8 mouse cellular contexts compared by ENCODE assay signal in genomic region chr9:123113931-123114330, GRCm38 (mm10). TPM values are rescaled to one million over a fixed set of nuclear protein-coding genes. Genes with fewer than 3 reads are reported as not detected.
DNase-seq lines count a peak whose midpoint lies in the region; ATAC-seq and TF ChIP-seq lines count a peak whose summit lies in the region.

No protein-coding gene starts in this region.

- no peak for DNase-seq in heart, postnatal 4 days
- DNase-seq in brain, embryonic 14.5 days (ENCODE audit: low read depth): peak; percentile 3
- DNase-seq in hindbrain, embryonic 14.5 days (ENCODE audit: low spot score): no peak
- DNase-seq in midbrain, embryonic 14.5 days: peak; percentile 0
- no peak for DNase-seq in thymus, postnatal 4 days
- no peak for DNase-seq in B cell, adult 2 months

- TF ChIP-seq CTCF in brain, embryonic 14.5 days (IDR thresholded peaks at IDR 0.05; ENCODE audit: borderline replicate concordance, extremely low read depth, insufficient read depth, insufficient read length): no peak

- peaks cover 23% of the 10 kb centered on the region for H3K4me1 ChIP-seq in heart, embryonic 13.5 days
- H3K4me1 ChIP-seq in hindbrain, embryonic 14.5 days (replicated peaks; ENCODE audit: control insufficient read depth, insufficient read depth, low read length): peaks cover 19% of the 10 kb centered on the region
- H3K4me1 ChIP-seq in midbrain, embryonic 14.5 days (ENCODE audit: control insufficient read depth, insufficient read depth, low read length): peaks cover 14% of the 10 kb centered on the region

- WGBS in heart, embryonic 13.5 days: 60% methylated on average over 6 of the region's 6 CpGs
- 63% methylated on average over 6 of the region's 6 CpGs for WGBS in hindbrain, embryonic 14.5 days
- WGBS in midbrain, embryonic 14.5 days: 68% methylated on average over 6 of the region's 6 CpGs

- no peaks in the 10 kb centered on the region for H3K9me3 ChIP-seq in heart, embryonic 13.5 days
- no peaks in the 10 kb centered on the region for H3K9me3 ChIP-seq in hindbrain, embryonic 14.5 days (ENCODE audit: control insufficient read depth, low read length)
- H3K9me3 ChIP-seq in midbrain, embryonic 14.5 days (ENCODE audit: control insufficient read depth, low read length): no peaks in the 10 kb centered on the region

- peak overlapping the region; percentile 75 for H3K4me3 ChIP-seq in heart, embryonic 13.5 days
- H3K4me3 ChIP-seq in hindbrain, embryonic 14.5 days (replicated peaks; ENCODE audit: low read length): peak overlapping the region; percentile 73
- H3K4me3 ChIP-seq in midbrain, embryonic 14.5 days (replicated peaks; ENCODE audit: low read depth, low read length): peak overlapping the region; percentile 81

- H3K27me3 ChIP-seq in heart, embryonic 13.5 days (replicated peaks): no peaks in the 10 kb centered on the region
- no peaks in the 10 kb centered on the region for H3K27me3 ChIP-seq in hindbrain, embryonic 14.5 days (ENCODE audit: control insufficient read depth, insufficient read depth, low read length)
- no peaks in the 10 kb centered on the region for H3K27me3 ChIP-seq in midbrain, embryonic 14.5 days (ENCODE audit: control insufficient read depth, insufficient read depth, low read length)

- peak overlapping the region; percentile 96 for H3K4me2 ChIP-seq in heart, embryonic 13.5 days
- peak overlapping the region; percentile 75 for H3K4me2 ChIP-seq in hindbrain, embryonic 14.5 days (replicated peaks)
- H3K4me2 ChIP-seq in midbrain, embryonic 14.5 days (ENCODE audit: low read length): peak overlapping the region; percentile 73

- ATAC-seq in heart, embryonic 13.5 days (ENCODE audit: extremely low read depth, insufficient number of reproducible peaks, low FRiP score, low TSS enrichment): no peak
- no peak for ATAC-seq in hindbrain, embryonic 14.5 days (ENCODE audit: low FRiP score)
- ATAC-seq in midbrain, embryonic 14.5 days (ENCODE audit: low FRiP score, low TSS enrichment): no peak
- no peak for ATAC-seq in activated CD4-positive, CD25-positive, alpha-beta regulatory T cell, adult 4 months

- peaks cover 25% of the 10 kb centered on the region for H3K36me3 ChIP-seq in heart, embryonic 13.5 days
- peaks cover 20% of the 10 kb centered on the region for H3K36me3 ChIP-seq in hindbrain, embryonic 14.5 days (replicated peaks; ENCODE audit: control insufficient read depth, insufficient read depth)
- peaks cover 10% of the 10 kb centered on the region for H3K36me3 ChIP-seq in midbrain, embryonic 14.5 days (ENCODE audit: control insufficient read depth, insufficient read depth, low read length)

- no peak for TF ChIP-seq POLR2A in brain, embryonic 14.5 days (IDR thresholded peaks at IDR 0.05; ENCODE audit: borderline replicate concordance, extremely low read depth, insufficient read depth, insufficient read length, poor library complexity, severe bottlenecking)

- peak overlapping the region; percentile 91 for H3K9ac ChIP-seq in heart, embryonic 13.5 days
- H3K9ac ChIP-seq in hindbrain, embryonic 14.5 days: peak overlapping the region; percentile 94
- H3K9ac ChIP-seq in midbrain, embryonic 14.5 days (replicated peaks; ENCODE audit: low read length): peak overlapping the region; percentile 90

- H3K27ac ChIP-seq in heart, embryonic 13.5 days (replicated peaks): peak overlapping the region; percentile 86; the same call in 1 of the 2 replicates
- peak overlapping the region; percentile 94 for H3K27ac ChIP-seq in hindbrain, embryonic 14.5 days
- peak overlapping the region; percentile 96; the same call in 1 of the 2 replicates for H3K27ac ChIP-seq in midbrain, embryonic 14.5 days (replicated peaks; ENCODE audit: low read depth, low read length)

RNA-seq across cellular contexts. Expression of gene Exosc7, which starts 0.9 kb away (rescaled TPM):
- polyA plus RNA-seq in heart, embryonic 13.5 days (2015; fragmentation: Nextera tagmentation; extraction: Ambion mirVana): 74.0 and 82.5 TPM in 2 replicates
- 10 to 100 TPM; 36.3 to 36.9 TPM for total RNA-seq in heart, postnatal 4 days (2021)
- 64.4 and 85.6 TPM in 2 replicates for polyA plus RNA-seq in brain, embryonic 14.5 days (2012; rRNA removed)
- polyA plus RNA-seq in hindbrain, embryonic 14.5 days (2014; fragmentation: Nextera tagmentation; extraction: Ambion mirVana): 73.2 and 76.4 TPM in 2 replicates
- polyA plus RNA-seq in midbrain, embryonic 14.5 days (2014; fragmentation: Nextera tagmentation; extraction: Ambion mirVana): 80.6 and 81.4 TPM in 2 replicates
- polyA plus RNA-seq in activated CD4-positive, CD25-positive, alpha-beta regulatory T cell, adult 4 months (2017; shearing (Covaris generic)): 10 to 100 TPM; 85.5 to 95.0 TPM

RNA-seq across cellular contexts. Expression of gene Zdhhc3, which starts 0.9 kb away (rescaled TPM):
- polyA plus RNA-seq in heart, embryonic 13.5 days (2015; fragmentation: Nextera tagmentation; extraction: Ambion mirVana): 48.2 and 49.1 TPM in 2 replicates
- 10 to 100 TPM; 53.4 to 54.4 TPM for total RNA-seq in heart, postnatal 4 days (2021)
- polyA plus RNA-seq in brain, embryonic 14.5 days (2012; rRNA removed): 85.5 and 92.3 TPM in 2 replicates
- 63.6 and 71.7 TPM in 2 replicates for polyA plus RNA-seq in hindbrain, embryonic 14.5 days (2014; fragmentation: Nextera tagmentation; extraction: Ambion mirVana)
- polyA plus RNA-seq in midbrain, embryonic 14.5 days (2014; fragmentation: Nextera tagmentation; extraction: Ambion mirVana): 63.3 and 64.8 TPM in 2 replicates
- 10 to 100 TPM; 13.6 to 19.3 TPM for polyA plus RNA-seq in activated CD4-positive, CD25-positive, alpha-beta regulatory T cell, adult 4 months (2017; shearing (Covaris generic))

RNA-seq across cellular contexts. Expression of gene Clec3b, which starts 36.8 kb away (rescaled TPM):
- polyA plus RNA-seq in heart, embryonic 13.5 days (2015; fragmentation: Nextera tagmentation; extraction: Ambion mirVana): 0.20 TPM in 1 of 2 replicates, not detected in the other
- total RNA-seq in heart, postnatal 4 days (2021): 10 to 100 TPM; 32.8 to 39.7 TPM
- 3.7 and 5.0 TPM in 2 replicates for polyA plus RNA-seq in brain, embryonic 14.5 days (2012; rRNA removed)
- polyA plus RNA-seq in hindbrain, embryonic 14.5 days (2014; fragmentation: Nextera tagmentation; extraction: Ambion mirVana): 0.60 and 0.64 TPM in 2 replicates
- 0.51 and 0.53 TPM in 2 replicates for polyA plus RNA-seq in midbrain, embryonic 14.5 days (2014; fragmentation: Nextera tagmentation; extraction: Ambion mirVana)
- not detected for polyA plus RNA-seq in activated CD4-positive, CD25-positive, alpha-beta regulatory T cell, adult 4 months (2017; shearing (Covaris generic))

Comparison
In these comparisons a context has a peak if more than half of its experiments do, and no peak if none do; other contexts are left out.
1. DNase-seq: peak in brain, embryonic 14.5 days (single experiment) and midbrain, embryonic 14.5 days (single experiment); none in heart, postnatal 4 days (single experiment), hindbrain, embryonic 14.5 days (single experiment), thymus, postnatal 4 days (single experiment) and B cell, adult 2 months (0 of 2).
2. Peak in every context shown above with its lines, with median percentiles within 50 percentile points of each other: H3K27ac ChIP-seq, H3K4me2 ChIP-seq, H3K4me3 ChIP-seq and H3K9ac ChIP-seq.